Mouse (Mus musculus): ENCODE results near the gene Lgr4. TPM values are rescaled to one million over a fixed set of nuclear protein-coding genes. Genes with fewer than 3 reads are reported as not detected.
"Not testable (repeated sequence)": the region's sequence is repeated elsewhere in the genome, so short reads cannot be mapped to it uniquely, and the experiment has no call there.

Gene Lgr4
- 5.1 and 6.6 TPM in 2 replicates for polyA plus RNA-seq (2012; rRNA removed)

GRCm38 (mm10) chr2:109917496-109918413 is at the start of gene Lgr4:
Gene Lgr4 (plus strand): TSS chr2:109917647.
- WGBS = under 1% methylated on average over 111 of the region's 111 CpGs
- H3K4me1 ChIP-seq (ENCODE audit: control insufficient read depth, insufficient read depth, low read length) = 0 out of 2 replicates have a peak, but pooled peaks cover 2% of the 10 kb centered on the region
- TF ChIP-seq CTCF (IDR thresholded peaks at IDR 0.05; ENCODE audit: insufficient read depth, low read length) = no peak
- TF ChIP-seq POLR2A (IDR thresholded peaks at IDR 0.05; ENCODE audit: borderline replicate concordance, extremely low read depth, low read depth, low read length) = peak; percentile 47; the same call in 1 of the 2 replicates
- peak; percentile 91 for DNase-seq
- peak within 1 kb of the TSS; percentile 62 for H3K4me3 ChIP-seq (replicated peaks; ENCODE audit: extremely low read depth, low read depth, low read length)

- 82% methylated on average over 4 of the region's 4 CpGs for WGBS
- H3K4me1 ChIP-seq (ENCODE audit: control insufficient read depth, insufficient read depth, low read length); DNase-seq; H3K4me3 ChIP-seq (replicated peaks; ENCODE audit: extremely low read depth, low read depth, low read length): not testable (repeated sequence)
Observed at GRCm38 (mm10) chr2:109879429-109879828, 38.0 kb upstream of the Lgr4 start.

GRCm38 (mm10) chr2:109881111-109881510 is 36.3 kb upstream of the Lgr4 start:
- Histone ChIP-seq H3K4me1 (ENCODE audit: control insufficient read depth, insufficient read depth, low read length) (no peaks in the 10 kb centered on the region), H3K4me3 (replicated peaks; ENCODE audit: extremely low read depth, low read depth, low read length) (no peak overlapping the region)
- TF ChIP-seq CTCF (IDR thresholded peaks at IDR 0.05; ENCODE audit: insufficient read depth, low read length) (no peak), POLR2A (IDR thresholded peaks at IDR 0.05; ENCODE audit: borderline replicate concordance, extremely low read depth, low read depth, low read length) (no peak)
- DNase-seq = no peak
- WGBS = 46% methylated on average over 2 of the region's 2 CpGs

- 52% methylated on average over 1 of the region's 1 CpGs for WGBS
- no peak for TF ChIP-seq POLR2A (IDR thresholded peaks at IDR 0.05; ENCODE audit: borderline replicate concordance, extremely low read depth, low read depth, low read length)
- TF ChIP-seq CTCF (IDR thresholded peaks at IDR 0.05; ENCODE audit: insufficient read depth, low read length) = no peak
- no peaks in the 10 kb centered on the region for H3K4me1 ChIP-seq (ENCODE audit: control insufficient read depth, insufficient read depth, low read length)
- DNase-seq = no peak
- H3K4me3 ChIP-seq (replicated peaks; ENCODE audit: extremely low read depth, low read depth, low read length) = no peak overlapping the region
Observed at GRCm38 (mm10) chr2:109881625-109882024, 35.8 kb upstream of the Lgr4 start.

GRCm38 (mm10) chr2:109884106-109884505 is 33.3 kb upstream of the Lgr4 start:
- no peak for DNase-seq
- H3K4me3 ChIP-seq (replicated peaks; ENCODE audit: extremely low read depth, low read depth, low read length) = no peak overlapping the region
- H3K4me1 ChIP-seq (ENCODE audit: control insufficient read depth, insufficient read depth, low read length) = no peaks in the 10 kb centered on the region
- TF ChIP-seq CTCF (IDR thresholded peaks at IDR 0.05; ENCODE audit: insufficient read depth, low read length) (no peak), POLR2A (IDR thresholded peaks at IDR 0.05; ENCODE audit: borderline replicate concordance, extremely low read depth, low read depth, low read length) (no peak)
- WGBS = 62% methylated on average over 4 of the region's 4 CpGs

GRCm38 (mm10) chr2:109884507-109884906 is 32.9 kb upstream of the Lgr4 start:
- H3K4me3 ChIP-seq (replicated peaks; ENCODE audit: extremely low read depth, low read depth, low read length) = no peak overlapping the region
- WGBS = 51% methylated on average over 4 of the region's 4 CpGs
- no peaks in the 10 kb centered on the region for H3K4me1 ChIP-seq (ENCODE audit: control insufficient read depth, insufficient read depth, low read length)
- no peak for DNase-seq
- TF ChIP-seq POLR2A (IDR thresholded peaks at IDR 0.05; ENCODE audit: borderline replicate concordance, extremely low read depth, low read depth, low read length) (no peak), CTCF (IDR thresholded peaks at IDR 0.05; ENCODE audit: insufficient read depth, low read length) (no peak)

GRCm38 (mm10) chr2:109890068-109890467 is 27.4 kb upstream of the Lgr4 start:
- WGBS = 37% methylated on average over 4 of the region's 4 CpGs
- no peak for TF ChIP-seq POLR2A (IDR thresholded peaks at IDR 0.05; ENCODE audit: borderline replicate concordance, extremely low read depth, low read depth, low read length)
- no peak for TF ChIP-seq CTCF (IDR thresholded peaks at IDR 0.05; ENCODE audit: insufficient read depth, low read length)
- no peak for DNase-seq
- H3K4me3 ChIP-seq (replicated peaks; ENCODE audit: extremely low read depth, low read depth, low read length) = no peak overlapping the region
- peaks cover 3% of the 10 kb centered on the region for H3K4me1 ChIP-seq (ENCODE audit: control insufficient read depth, insufficient read depth, low read length)

GRCm38 (mm10) chr2:109890597-109890996 is 26.9 kb upstream of the Lgr4 start, which contains the start of gene Lin7c:
Gene Lin7c (plus strand): TSS chr2:109890853.
- Histone ChIP-seq H3K4me1 (ENCODE audit: control insufficient read depth, insufficient read depth, low read length) (peaks cover 3% of the 10 kb centered on the region), H3K4me3 (replicated peaks; ENCODE audit: extremely low read depth, low read depth, low read length) (peak within 1 kb of the TSS; percentile 74)
- TF ChIP-seq CTCF (IDR thresholded peaks at IDR 0.05; ENCODE audit: insufficient read depth, low read length) (no peak), POLR2A (IDR thresholded peaks at IDR 0.05; ENCODE audit: borderline replicate concordance, extremely low read depth, low read depth, low read length) (peak; percentile 98)
- DNase-seq = peak; percentile 92
- WGBS = under 1% methylated on average over 42 of the region's 42 CpGs

- TF ChIP-seq POLR2A (IDR thresholded peaks at IDR 0.05; ENCODE audit: borderline replicate concordance, extremely low read depth, low read depth, low read length) (no peak), CTCF (IDR thresholded peaks at IDR 0.05; ENCODE audit: insufficient read depth, low read length) (no peak)
- WGBS = 0% methylated on average over 33 of the region's 34 CpGs
- Histone ChIP-seq H3K4me1 (ENCODE audit: control insufficient read depth, insufficient read depth, low read length) (peaks cover 3% of the 10 kb centered on the region), H3K4me3 (replicated peaks; ENCODE audit: extremely low read depth, low read depth, low read length) (peak overlapping the region; percentile 74)
- no peak for DNase-seq
Observed at GRCm38 (mm10) chr2:109891031-109891430, 26.4 kb upstream of the Lgr4 start.

- Histone ChIP-seq H3K4me1 (ENCODE audit: control insufficient read depth, insufficient read depth, low read length) (peaks cover 3% of the 10 kb centered on the region), H3K4me3 (replicated peaks; ENCODE audit: extremely low read depth, low read depth, low read length) (peak overlapping the region; percentile 74)
- 18% methylated on average over 4 of the region's 4 CpGs for WGBS
- DNase-seq = peak; percentile 12
- no peak for TF ChIP-seq POLR2A (IDR thresholded peaks at IDR 0.05; ENCODE audit: borderline replicate concordance, extremely low read depth, low read depth, low read length)
- TF ChIP-seq CTCF (IDR thresholded peaks at IDR 0.05; ENCODE audit: insufficient read depth, low read length) = no peak
Observed at GRCm38 (mm10) chr2:109891471-109891870, 26.0 kb upstream of the Lgr4 start.
